Mouse (Mus musculus) kidney, postnatal 0 days (tissue): Measurements from ENCODE around the gene Wdr31. TPM values are rescaled to one million over a fixed set of nuclear protein-coding genes. Genes with fewer than 3 reads are reported as not detected.

ENCODE experiments used
- ATAC-seq: fragments of 200-750 bp; cut with Nextera tagmentation; replicated peaks from 2 replicates; pipeline ENCODE4 v1.8.0; 2017; ENCODE audit warnings: low read depth, moderate number of reproducible peaks, moderate TSS enrichment, moderate library complexity; ENCODE audit not compliant: low FRiP score
- DNase-seq: peaks from one replicate; pipeline ENCODE4 v3.0.0-alpha.2; 2016; ENCODE audit warnings: low spot score
- H3K27ac ChIP-seq: fragments of 300-500 bp; sonication (generic); 2 replicates; pipeline ENCODE4 v1.5.1; 2014; ENCODE audit warnings: mild to moderate bottlenecking
- H3K27me3 ChIP-seq: fragments of 300-500 bp; sonication (generic); 2 replicates; pipeline ENCODE4 v1.6.1; 2014; ENCODE audit warnings: low read length, mixed read lengths; ENCODE audit not compliant: insufficient read depth
- H3K36me3 ChIP-seq: fragments of 300-500 bp; sonication (generic); 2 replicates; pipeline ENCODE4 v1.6.1; 2014; ENCODE audit warnings: low read length, mixed read lengths; ENCODE audit not compliant: insufficient read depth
- H3K4me1 ChIP-seq: fragments of 300-500 bp; sonication (generic); replicated peaks from 2 replicates; pipeline ENCODE4 v1.6.1; 2014; ENCODE audit warnings: antibody characterized with exemption, low read length, mixed read lengths; ENCODE audit not compliant: insufficient read depth
- H3K4me2 ChIP-seq: fragments of 300-500 bp; sonication (generic); 2 replicates; pipeline ENCODE4 v1.6.1; 2014; ENCODE audit warnings: mild to moderate bottlenecking, low read length, moderate library complexity, mixed read lengths
- H3K4me3 ChIP-seq: fragments of 300-500 bp; sonication (generic); replicated peaks from 2 replicates; pipeline ENCODE4 v1.5.1; 2014; ENCODE audit warnings: low read depth, low read length
- H3K9ac ChIP-seq: fragments of 300-500 bp; sonication (generic); 2 replicates; pipeline ENCODE4 v1.6.1; 2014; ENCODE audit warnings: low read depth, low read length
- H3K9me3 ChIP-seq: fragments of 300-500 bp; sonication (generic); replicated peaks from 2 replicates; pipeline ENCODE4 v1.6.1; 2016; ENCODE audit warnings: low read length, inconsistent platforms, mixed read lengths
- CTCF ChIP-seq: IDR thresholded peaks from 2 replicates; pipeline ENCODE4 v1.5.1; 2016; ENCODE audit warnings: antibody characterized with exemption, low read depth, mild to moderate bottlenecking, moderate library complexity
- WGBS: fragments of 180-500 bp; shearing (Covaris S2); extraction: QIAGEN DNeasy Blood & Tissue Kit; methylation state at CpG from one replicate; pipeline ENCODE4 v1.1.7; 2014; 5-methylcytosine and 5-hydroxymethylcytosine counted together
- polyA plus RNA-seq: library from polyadenylated mRNA; unstranded; fragments of >200 nt; fragmentation: Nextera tagmentation; extraction: Ambion mirVana; gene quantifications from 2 replicates; pipeline ENCODE4 v1.2.1, GENCODE M21; 2015

Wdr31 gene
- polyA plus RNA-seq, 1 experiment from 2014 or later: 10.1 TPM

DNA sequence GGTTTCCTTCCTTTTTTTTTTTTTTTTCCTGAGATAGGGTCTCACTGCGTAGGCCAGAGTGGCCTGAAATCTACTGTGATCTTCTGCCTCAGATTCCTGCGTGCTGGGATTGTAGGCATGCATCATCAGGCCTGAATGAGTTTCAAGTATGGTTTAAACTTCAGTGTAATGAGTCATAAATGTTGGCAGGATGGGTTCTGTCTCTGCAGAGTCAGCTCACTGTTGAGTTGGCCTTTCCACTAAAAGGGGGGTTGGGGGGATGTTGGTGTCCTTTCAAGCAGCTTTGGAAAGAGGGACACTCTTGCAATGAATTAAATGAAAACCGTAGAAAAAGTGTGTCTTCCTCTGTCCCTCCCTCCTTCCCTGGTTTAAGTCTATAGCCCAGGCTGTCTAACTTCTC lies 71.7 kb downstream of the Wdr31 start:
- DNase-seq (no peak), ATAC-seq (no peak)
- H3K36me3 ChIP-seq: peaks cover 52% of the 10 kb centered on the region
- no peaks in the 10 kb centered on the region for H3K4me1 ChIP-seq
- no peak overlapping the region for H3K4me3 ChIP-seq
- H3K9me3 ChIP-seq: no peaks in the 10 kb centered on the region
- TF ChIP-seq CTCF: no peak
- H3K9ac ChIP-seq: no peak overlapping the region
- 91% methylated on average over 3 of the region's 3 CpGs for WGBS
- H3K4me2 ChIP-seq: no peak overlapping the region
- no peaks in the 10 kb centered on the region for H3K27me3 ChIP-seq
- no peak overlapping the region for H3K27ac ChIP-seq

Other genes with a start within 250 kb of the Wdr31 start
- 6.6 and 7.0 TPM in 2 replicates for gene Zfp37, start 239.8 kb downstream of the Wdr31 start, polyA plus RNA-seq
- 18.1 and 19.3 TPM in 2 replicates for gene Slc31a2, start 208.3 kb downstream of the Wdr31 start, polyA plus RNA-seq
- gene Fkbp15, start 110.3 kb downstream of the Wdr31 start, polyA plus RNA-seq: 19.2 and 21.7 TPM in 2 replicates
- gene Slc31a1, start 110.2 kb downstream of the Wdr31 start, polyA plus RNA-seq: 48.3 and 55.9 TPM in 2 replicates
- 137 and 138 TPM in 2 replicates for gene Cdc26, start 62.3 kb downstream of the Wdr31 start, polyA plus RNA-seq
- 14.8 and 16.1 TPM in 2 replicates for gene Prpf4, start 62.1 kb downstream of the Wdr31 start, polyA plus RNA-seq
- gene Rnf183, start 35.6 kb downstream of the Wdr31 start, polyA plus RNA-seq: 2.4 and 2.6 TPM in 2 replicates
- gene Bspry, start 9.2 kb upstream of the Wdr31 start, polyA plus RNA-seq: 38.2 and 38.9 TPM in 2 replicates
- gene Hdhd3, start 32.6 kb upstream of the Wdr31 start, polyA plus RNA-seq: 16.0 and 17.7 TPM in 2 replicates
- 109 and 119 TPM in 2 replicates for gene Alad, start 49.0 kb upstream of the Wdr31 start, polyA plus RNA-seq
- gene Pole3, start 54.2 kb upstream of the Wdr31 start, polyA plus RNA-seq: 62.0 and 71.2 TPM in 2 replicates
- 0.45 and 0.46 TPM in 2 replicates for gene 4933430I17Rik, start 54.5 kb upstream of the Wdr31 start, polyA plus RNA-seq
- gene Rgs3, start 89.0 kb upstream of the Wdr31 start, polyA plus RNA-seq: 41.4 and 44.3 TPM in 2 replicates